Mouse (Mus musculus): Measurements from ENCODE around the gene Gde1.
A peak's percentile ranks its signal among the peaks of the same experiment; 100 is the strongest.

Gene Gde1

GRCm38 (mm10) chr7:118706488-118706887 is 910 bp upstream of the Gde1 start:
- no peak for DNase-seq (ENCODE audit: low spot score)

GRCm38 (mm10) chr7:118706051-118706450 is 473 bp upstream of the Gde1 start:
- no peak for DNase-seq (ENCODE audit: low spot score)

GRCm38 (mm10) chr7:118704001-118704850 is 1.4 kb downstream of the Gde1 start:
- DNase-seq (ENCODE audit: low spot score), result peak; percentile 26

GRCm38 (mm10) chr7:118703144-118703561 is 2.4 kb downstream of the Gde1 start:
- DNase-seq (ENCODE audit: low spot score), result peak; percentile 31

- DNase-seq (ENCODE audit: low spot score), result peak; percentile 52
Observed at GRCm38 (mm10) chr7:118698882-118699281, 6.7 kb downstream of the Gde1 start.

- DNase-seq (ENCODE audit: low spot score), result no peak
Observed at GRCm38 (mm10) chr7:118697168-118697567, 8.4 kb downstream of the Gde1 start.

GRCm38 (mm10) chr7:118696146-118696545 is 9.4 kb downstream of the Gde1 start:
- no peak for DNase-seq (ENCODE audit: low spot score)

- DNase-seq (ENCODE audit: low spot score), result no peak
Observed at GRCm38 (mm10) chr7:118691287-118691686, 14.3 kb downstream of the Gde1 start.

- DNase-seq (ENCODE audit: low spot score), result no peak
Observed at GRCm38 (mm10) chr7:118689088-118689487, 16.5 kb downstream of the Gde1 start.

GRCm38 (mm10) chr7:118688199-118688598 is 17.4 kb downstream of the Gde1 start:
- DNase-seq (ENCODE audit: low spot score), result peak; percentile 43

- DNase-seq (ENCODE audit: low spot score), result no peak
Observed at GRCm38 (mm10) chr7:118676826-118677225, 28.8 kb downstream of the Gde1 start.

GRCm38 (mm10) chr7:118670142-118670541 is 35.4 kb downstream of the Gde1 start:
- DNase-seq (ENCODE audit: low spot score), result no peak

GRCm38 (mm10) chr7:118667773-118668172 is 37.8 kb downstream of the Gde1 start:
- DNase-seq (ENCODE audit: low spot score), result no peak

GRCm38 (mm10) chr7:118656730-118657129 is 48.8 kb downstream of the Gde1 start:
- no peak for DNase-seq (ENCODE audit: low spot score)

- no peak for DNase-seq (ENCODE audit: low spot score)
Observed at GRCm38 (mm10) chr7:118652572-118653295, 52.8 kb downstream of the Gde1 start.

GRCm38 (mm10) chr7:118650891-118651290 is 54.7 kb downstream of the Gde1 start:
- DNase-seq (ENCODE audit: low spot score), result no peak

- no peak for DNase-seq (ENCODE audit: low spot score)
Observed at GRCm38 (mm10) chr7:118650119-118650518, 55.5 kb downstream of the Gde1 start.

- DNase-seq (ENCODE audit: low spot score), result no peak
Observed at GRCm38 (mm10) chr7:118649328-118649727, 56.2 kb downstream of the Gde1 start.

GRCm38 (mm10) chr7:118646237-118646636 is 59.3 kb downstream of the Gde1 start:
- no peak for DNase-seq (ENCODE audit: low spot score)

Measured in yolk sac, embryonic 10.5 days (tissue).